Mouse (Mus musculus) heart, embryonic 10.5 days (tissue): ENCODE measurements around the gene Cbl. TPM values are rescaled to one million over a fixed set of nuclear protein-coding genes. Genes with fewer than 3 reads are reported as not detected.
A peak's percentile ranks its signal among the peaks of the same experiment; 100 is the strongest.

Experiments used
- DNase-seq: peaks from one replicate; pipeline ENCODE4 v3.0.0-alpha.2; 2017; ENCODE audit warnings: low spot score
- H3K27ac ChIP-seq: fragments of 300-500 bp; sonication (generic); 2 replicates; pipeline ENCODE4 v1.5.1; 2016; ENCODE audit warnings: mild to moderate bottlenecking
- H3K27me3 ChIP-seq: fragments of 300-500 bp; sonication (generic); 2 replicates; pipeline ENCODE4 v1.6.1; 2016; ENCODE audit warnings: mild to moderate bottlenecking; ENCODE audit not compliant: poor library complexity, insufficient read depth, severe bottlenecking
- H3K36me3 ChIP-seq: fragments of 300-500 bp; sonication (generic); 2 replicates; pipeline ENCODE4 v1.6.1; 2016; ENCODE audit warnings: mild to moderate bottlenecking, moderate library complexity
- H3K4me1 ChIP-seq: fragments of 300-500 bp; sonication (generic); 2 replicates; pipeline ENCODE4 v1.6.1; 2016; ENCODE audit warnings: mild to moderate bottlenecking
- H3K4me3 ChIP-seq: fragments of 300-500 bp; sonication (generic); 2 replicates; pipeline ENCODE4 v1.5.1; 2016; ENCODE audit warnings: mild to moderate bottlenecking, moderate library complexity
- H3K9me3 ChIP-seq: fragments of 300-500 bp; sonication (generic); 2 replicates; pipeline ENCODE4 v1.6.1; 2016; ENCODE audit warnings: mild to moderate bottlenecking, moderate library complexity
- WGBS: fragments of 180-500 bp; shearing (Covaris S2); methylation state at CpG from one replicate; pipeline ENCODE4 v1.1.7; 2016; 5-methylcytosine and 5-hydroxymethylcytosine counted together
- polyA plus RNA-seq: library from polyadenylated mRNA; unstranded; fragments of >200 nt; fragmentation: Nextera tagmentation; extraction: Ambion mirVana; gene quantifications from 2 replicates; pipeline ENCODE4 v1.2.1, GENCODE M21; 2016

Cbl gene
- polyA plus RNA-seq, 1 experiment from 2014 or later: 16.2 TPM

- Histone ChIP-seq H3K27me3 (no peaks in the 10 kb centered on the region), H3K9me3 (no peaks in the 10 kb centered on the region), H3K36me3 (peaks cover 57% of the 10 kb centered on the region), H3K27ac (no peak overlapping the region), H3K4me3 (no peak overlapping the region), H3K4me1 (peaks cover 11% of the 10 kb centered on the region)
- DNase-seq: no peak
- 90% methylated on average over 4 of the region's 4 CpGs for WGBS
Observed at GRCm38 (mm10) chr9:44196354-44196753, 37.5 kb downstream of the Cbl start.

GRCm38 (mm10) chr9:44194000-44194399, 39.8 kb downstream of the Cbl start:
- no peaks in the 10 kb centered on the region for H3K27me3 ChIP-seq
- no peak overlapping the region for H3K4me3 ChIP-seq
- no peaks in the 10 kb centered on the region for H3K9me3 ChIP-seq
- H3K4me1 ChIP-seq: peaks cover 11% of the 10 kb centered on the region
- H3K36me3 ChIP-seq: peaks cover 40% of the 10 kb centered on the region
- H3K27ac ChIP-seq: peak overlapping the region; percentile 47; the same call in 1 of the 2 replicates
- DNase-seq: no peak
- 14% methylated on average over 1 of the region's 1 CpGs for WGBS

GRCm38 (mm10) chr9:44192794-44193193, 41.1 kb downstream of the Cbl start:
- no peak overlapping the region for H3K4me3 ChIP-seq
- peaks cover 11% of the 10 kb centered on the region for H3K4me1 ChIP-seq
- H3K27me3 ChIP-seq: no peaks in the 10 kb centered on the region
- no peak for DNase-seq
- 92% methylated on average over 5 of the region's 5 CpGs for WGBS
- H3K9me3 ChIP-seq: no peaks in the 10 kb centered on the region
- no peak overlapping the region for H3K27ac ChIP-seq
- peaks cover 29% of the 10 kb centered on the region for H3K36me3 ChIP-seq

- Histone ChIP-seq H3K36me3 (peaks cover 24% of the 10 kb centered on the region), H3K27me3 (no peaks in the 10 kb centered on the region), H3K4me3 (no peak overlapping the region), H3K9me3 (no peaks in the 10 kb centered on the region), H3K27ac (no peak overlapping the region), H3K4me1 (peaks cover 11% of the 10 kb centered on the region)
- no peak for DNase-seq
- 77% methylated on average over 3 of the region's 3 CpGs for WGBS
Observed at GRCm38 (mm10) chr9:44192312-44192711, 41.5 kb downstream of the Cbl start.

GRCm38 (mm10) chr9:44191166-44191565, 42.7 kb downstream of the Cbl start:
- H3K9me3 ChIP-seq: no peaks in the 10 kb centered on the region
- no peak overlapping the region for H3K4me3 ChIP-seq
- H3K27ac ChIP-seq: no peak overlapping the region
- no peak for DNase-seq
- H3K4me1 ChIP-seq: peaks cover 11% of the 10 kb centered on the region
- no peaks in the 10 kb centered on the region for H3K27me3 ChIP-seq
- 87% methylated on average over 3 of the region's 3 CpGs for WGBS
- peaks cover 15% of the 10 kb centered on the region for H3K36me3 ChIP-seq

- DNase-seq: no peak
- 82% methylated on average over 12 of the region's 12 CpGs for WGBS
- Histone ChIP-seq H3K36me3 (peaks cover 6% of the 10 kb centered on the region; the same call in 1 of the 2 replicates), H3K9me3 (no peaks in the 10 kb centered on the region), H3K4me3 (no peak overlapping the region), H3K4me1 (peaks cover 8% of the 10 kb centered on the region), H3K27me3 (no peaks in the 10 kb centered on the region), H3K27ac (no peak overlapping the region)
Observed at GRCm38 (mm10) chr9:44188223-44188622, 45.6 kb downstream of the Cbl start.

GRCm38 (mm10) chr9:44182260-44182659, 51.6 kb downstream of the Cbl start:
- Histone ChIP-seq H3K27me3 (no peaks in the 10 kb centered on the region), H3K4me1 (peaks cover 25% of the 10 kb centered on the region), H3K36me3 (peaks cover 23% of the 10 kb centered on the region), H3K27ac (no peak overlapping the region), H3K9me3 (no peaks in the 10 kb centered on the region), H3K4me3 (no peak overlapping the region)
- 92% methylated on average over 3 of the region's 3 CpGs for WGBS
- DNase-seq: no peak

- H3K9me3 ChIP-seq: no peaks in the 10 kb centered on the region
- H3K4me1 ChIP-seq: peaks cover 32% of the 10 kb centered on the region
- H3K36me3 ChIP-seq: peaks cover 23% of the 10 kb centered on the region
- no peak for DNase-seq
- 52% methylated on average over 5 of the region's 5 CpGs for WGBS
- H3K4me3 ChIP-seq: no peak overlapping the region
- H3K27me3 ChIP-seq: no peaks in the 10 kb centered on the region
- no peak overlapping the region for H3K27ac ChIP-seq
Observed at GRCm38 (mm10) chr9:44181537-44181936, 52.3 kb downstream of the Cbl start.

- no peaks in the 10 kb centered on the region for H3K9me3 ChIP-seq
- H3K27me3 ChIP-seq: no peaks in the 10 kb centered on the region
- WGBS: 97% methylated on average over 12 of the region's 12 CpGs
- H3K36me3 ChIP-seq: peaks cover 23% of the 10 kb centered on the region
- no peak overlapping the region for H3K27ac ChIP-seq
- peaks cover 37% of the 10 kb centered on the region for H3K4me1 ChIP-seq
- DNase-seq: no peak
- H3K4me3 ChIP-seq: no peak overlapping the region
Observed at GRCm38 (mm10) chr9:44178811-44179210, 55.0 kb downstream of the Cbl start.

GRCm38 (mm10) chr9:44178389-44178788, 55.5 kb downstream of the Cbl start:
- no peaks in the 10 kb centered on the region for H3K27me3 ChIP-seq
- H3K4me3 ChIP-seq: no peak overlapping the region
- peaks cover 23% of the 10 kb centered on the region for H3K36me3 ChIP-seq
- no peaks in the 10 kb centered on the region for H3K9me3 ChIP-seq
- DNase-seq: no peak
- 83% methylated on average over 14 of the region's 14 CpGs for WGBS
- no peak overlapping the region for H3K27ac ChIP-seq
- H3K4me1 ChIP-seq: peaks cover 37% of the 10 kb centered on the region

- no peak overlapping the region for H3K4me3 ChIP-seq
- no peaks in the 10 kb centered on the region for H3K9me3 ChIP-seq
- H3K4me1 ChIP-seq: peaks cover 37% of the 10 kb centered on the region
- peak overlapping the region; percentile 47; the same call in 1 of the 2 replicates for H3K27ac ChIP-seq
- 45% methylated on average over 2 of the region's 2 CpGs for WGBS
- H3K27me3 ChIP-seq: no peaks in the 10 kb centered on the region
- DNase-seq: no peak
- peaks cover 31% of the 10 kb centered on the region for H3K36me3 ChIP-seq
Observed at GRCm38 (mm10) chr9:44177405-44177804, 56.4 kb downstream of the Cbl start.

GRCm38 (mm10) chr9:44175957-44176356, 57.9 kb downstream of the Cbl start:
- 58% methylated on average over 1 of the region's 1 CpGs for WGBS
- Histone ChIP-seq H3K9me3 (no peaks in the 10 kb centered on the region), H3K27me3 (no peaks in the 10 kb centered on the region), H3K4me3 (no peak overlapping the region), H3K27ac (peak overlapping the region; percentile 69; the same call in 1 of the 2 replicates), H3K36me3 (peaks cover 45% of the 10 kb centered on the region), H3K4me1 (peaks cover 40% of the 10 kb centered on the region)
- no peak for DNase-seq

- peak overlapping the region; percentile 69; the same call in 1 of the 2 replicates for H3K27ac ChIP-seq
- H3K9me3 ChIP-seq: no peaks in the 10 kb centered on the region
- DNase-seq: no peak
Observed at GRCm38 (mm10) chr9:44175556-44175955, 58.3 kb downstream of the Cbl start.

GRCm38 (mm10) chr9:44170691-44171151, 63.1 kb downstream of the Cbl start:
- DNase-seq: peak; percentile 78
- no peaks in the 10 kb centered on the region for H3K9me3 ChIP-seq
- peaks cover 37% of the 10 kb centered on the region for H3K4me1 ChIP-seq
- peaks cover 49% of the 10 kb centered on the region for H3K36me3 ChIP-seq
- 29% methylated on average over 3 of the region's 3 CpGs for WGBS
- H3K27ac ChIP-seq: peak overlapping the region; percentile 79
- H3K4me3 ChIP-seq: peak overlapping the region; percentile 31
- no peaks in the 10 kb centered on the region for H3K27me3 ChIP-seq

More at GRCm38 (mm10) chr9:44175556-44175955, 58.3 kb downstream of the Cbl start:
- Histone ChIP-seq H3K4me1 (peaks cover 41% of the 10 kb centered on the region), H3K27me3 (no peaks in the 10 kb centered on the region), H3K36me3 (peaks cover 45% of the 10 kb centered on the region), H3K4me3 (no peak overlapping the region)
- 30% methylated on average over 6 of the region's 6 CpGs for WGBS
